Mouse (Mus musculus): ENCODE results near the gene Tnk1. TPM values are rescaled to one million over a fixed set of nuclear protein-coding genes. Genes with fewer than 3 reads are reported as not detected.

Tnk1 gene
- polyA plus RNA-seq, 1 experiment, result not detected

DNA sequence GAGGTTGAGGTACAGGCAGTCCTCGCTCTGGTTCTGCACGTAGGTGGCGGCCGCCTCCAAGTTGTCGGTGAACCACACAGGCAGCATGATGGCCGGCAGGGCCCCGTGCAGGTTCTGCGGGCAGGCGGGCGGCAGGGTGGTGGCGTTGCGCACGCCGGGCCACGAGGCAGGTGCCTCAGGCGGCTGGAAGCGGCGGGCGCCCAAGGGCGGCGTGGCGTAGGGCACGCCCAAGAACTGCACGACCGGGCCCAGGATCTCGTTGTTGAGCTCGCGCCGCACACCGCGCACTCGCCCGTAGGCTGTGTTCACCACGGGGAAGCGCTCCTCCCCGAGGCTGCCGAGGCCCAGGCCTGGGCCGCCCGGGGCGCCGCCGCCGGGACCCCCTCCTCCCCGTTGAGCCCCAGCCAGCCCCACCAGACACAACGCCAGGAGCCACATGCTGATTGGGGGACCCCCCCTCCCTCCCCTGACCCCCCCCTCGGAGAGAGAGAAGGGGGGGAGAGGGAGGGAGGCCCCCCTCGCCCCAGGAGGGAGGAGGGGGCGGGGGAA is 24.5 kb downstream of the Tnk1 start:
- no peak overlapping the region for H3K4me3 ChIP-seq (ENCODE audit: insufficient read depth, low read length)
- no peak overlapping the region for H3K27ac ChIP-seq (ENCODE audit: insufficient read depth, low read depth, low read length)
- H3K4me1 ChIP-seq (ENCODE audit: control insufficient read depth, insufficient read depth, low read length), result 0 out of 2 replicates have a peak, but pooled peaks cover 2% of the 10 kb centered on the region
- TF ChIP-seq CTCF (IDR thresholded peaks at IDR 0.05; ENCODE audit: low read depth, low read length), result no peak
- no peak for TF ChIP-seq POLR2A (IDR thresholded peaks at IDR 0.05; ENCODE audit: borderline replicate concordance, low read depth, low read length)

DNA sequence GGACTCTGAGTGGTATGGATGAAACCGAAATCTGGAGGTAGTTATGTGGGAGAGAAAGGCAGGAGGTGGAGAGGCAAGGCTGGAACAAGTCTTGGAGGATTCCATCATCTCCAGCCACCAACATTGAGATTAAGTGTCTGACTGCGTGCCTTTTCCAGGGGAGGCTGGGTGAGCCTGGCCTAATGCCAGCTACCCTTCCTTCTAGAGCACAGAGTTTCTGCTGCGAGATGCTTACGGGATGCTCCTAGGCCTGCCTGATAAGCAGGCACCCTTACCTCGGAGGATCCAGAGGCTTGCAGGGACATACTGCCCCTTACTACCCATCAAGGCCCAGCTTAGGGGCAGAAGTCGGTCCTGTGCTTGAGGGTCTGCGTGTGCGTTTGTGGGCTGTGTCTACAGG is 25.0 kb downstream of the Tnk1 start:
- Histone ChIP-seq H3K4me3 (ENCODE audit: insufficient read depth, low read length) (no peak overlapping the region), H3K27ac (ENCODE audit: insufficient read depth, low read depth, low read length) (no peak overlapping the region), H3K4me1 (ENCODE audit: control insufficient read depth, insufficient read depth, low read length) (0 out of 2 replicates have a peak, but pooled peaks cover 2% of the 10 kb centered on the region)
- TF ChIP-seq CTCF (IDR thresholded peaks at IDR 0.05; ENCODE audit: low read depth, low read length) (no peak), POLR2A (IDR thresholded peaks at IDR 0.05; ENCODE audit: borderline replicate concordance, low read depth, low read length) (no peak)

DNA sequence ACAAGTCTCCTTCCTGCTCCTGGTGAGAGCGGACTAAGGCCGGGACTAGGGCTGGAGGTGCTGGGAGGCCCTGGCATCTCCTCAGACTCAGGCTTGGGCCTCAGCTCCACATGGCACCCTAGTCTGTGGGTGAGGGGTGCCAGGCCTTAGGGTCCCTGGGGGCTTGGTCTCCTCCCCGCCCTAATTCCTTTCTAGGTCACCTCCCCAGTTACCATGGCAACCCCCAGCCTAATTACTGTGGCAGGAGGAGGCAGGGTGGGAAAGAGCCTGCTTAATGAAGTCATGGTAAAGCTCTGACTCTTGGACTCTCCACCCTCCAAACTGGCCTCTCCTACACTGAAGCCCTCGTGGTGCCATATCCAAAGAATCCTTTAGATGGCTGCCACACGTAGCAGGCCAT is 29.7 kb downstream of the Tnk1 start:
- Histone ChIP-seq H3K27ac (ENCODE audit: insufficient read depth, low read depth, low read length) (no peak overlapping the region), H3K4me3 (ENCODE audit: insufficient read depth, low read length) (no peak overlapping the region), H3K4me1 (ENCODE audit: control insufficient read depth, insufficient read depth, low read length) (0 out of 2 replicates have a peak, but pooled peaks cover 2% of the 10 kb centered on the region)
- TF ChIP-seq POLR2A (IDR thresholded peaks at IDR 0.05; ENCODE audit: borderline replicate concordance, low read depth, low read length) (no peak), CTCF (IDR thresholded peaks at IDR 0.05; ENCODE audit: low read depth, low read length) (no peak)

DNA sequence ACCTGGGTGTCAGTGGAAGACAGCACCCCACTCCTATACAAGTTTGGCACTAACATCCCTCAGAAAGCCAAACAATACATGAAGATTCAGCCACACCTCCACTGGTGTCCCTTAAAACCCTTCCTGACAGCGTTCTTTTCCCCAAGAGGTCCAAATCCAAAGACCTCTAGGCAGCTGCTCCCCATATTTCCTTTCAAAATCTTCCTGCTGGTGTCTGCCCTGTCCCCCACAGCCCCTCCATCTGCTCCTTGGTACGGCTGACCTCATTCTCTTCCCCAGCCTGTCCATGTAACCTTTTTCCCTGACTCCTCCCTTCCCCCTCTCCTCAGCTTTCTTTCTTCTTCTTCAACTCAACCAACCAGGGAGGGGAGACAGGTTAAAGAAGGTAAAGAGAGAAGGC is 35.1 kb downstream of the Tnk1 start:
- TF ChIP-seq POLR2A (IDR thresholded peaks at IDR 0.05; ENCODE audit: borderline replicate concordance, low read depth, low read length), result no peak
- Histone ChIP-seq H3K4me1 (ENCODE audit: control insufficient read depth, insufficient read depth, low read length) (no peaks in the 10 kb centered on the region), H3K4me3 (ENCODE audit: insufficient read depth, low read length) (no peak overlapping the region), H3K27ac (ENCODE audit: insufficient read depth, low read depth, low read length) (no peak overlapping the region)

DNA sequence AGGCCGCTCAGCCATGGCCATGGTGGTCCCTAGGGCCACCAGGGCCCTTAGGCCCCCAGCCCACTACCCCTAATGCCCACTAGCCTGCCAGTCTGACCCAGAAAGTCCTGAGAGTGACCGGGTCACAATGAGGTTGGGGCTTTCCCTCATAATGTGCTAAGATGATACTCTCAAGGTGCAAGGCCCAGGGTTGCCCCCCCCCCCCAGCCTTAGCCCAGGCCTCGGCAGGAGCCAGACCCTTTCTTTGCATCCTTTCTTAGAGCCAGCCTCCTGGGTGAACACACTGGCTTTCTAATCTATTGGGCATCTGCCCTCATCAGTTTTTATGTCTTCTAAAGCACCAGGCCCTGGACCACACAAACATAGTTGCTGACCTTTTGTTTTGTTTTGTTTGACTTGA is 36.5 kb downstream of the Tnk1 start, which contains the start of gene Spem1:
TSS of gene Spem1 (minus strand) at position 101 of the 400 bp plus-strand sequence.
- TF ChIP-seq POLR2A (IDR thresholded peaks at IDR 0.05; ENCODE audit: borderline replicate concordance, low read depth, low read length) (no peak), CTCF (IDR thresholded peaks at IDR 0.05; ENCODE audit: low read depth, low read length) (no peak)
- no peak within 1 kb of the TSS for H3K27ac ChIP-seq (ENCODE audit: insufficient read depth, low read depth, low read length)
- H3K4me3 ChIP-seq (ENCODE audit: insufficient read depth, low read length), result no peak within 1 kb of the TSS
- no peaks in the 10 kb centered on the region for H3K4me1 ChIP-seq (ENCODE audit: control insufficient read depth, insufficient read depth, low read length)

DNA sequence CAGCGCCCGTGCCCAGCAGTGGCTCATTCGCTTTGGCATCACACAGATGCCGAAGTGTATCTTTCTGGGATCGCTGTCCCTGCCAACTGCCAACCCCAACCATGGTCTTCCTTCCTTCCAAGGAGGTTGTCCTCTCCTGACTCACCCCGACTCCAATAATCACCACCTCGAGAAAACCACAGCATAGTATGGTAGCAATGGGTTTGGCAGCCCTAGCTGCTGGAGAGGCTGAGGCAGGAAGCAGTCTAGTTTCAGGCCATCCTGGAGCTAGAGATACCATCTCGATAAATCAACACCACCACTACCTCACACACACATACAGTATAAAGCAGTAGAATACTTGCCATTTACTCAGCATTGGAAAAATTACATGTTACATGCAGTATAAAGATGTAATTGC is 39.7 kb downstream of the Tnk1 start:
- Histone ChIP-seq H3K4me3 (ENCODE audit: insufficient read depth, low read length) (no peak overlapping the region), H3K27ac (ENCODE audit: insufficient read depth, low read depth, low read length) (no peak overlapping the region), H3K4me1 (ENCODE audit: control insufficient read depth, insufficient read depth, low read length) (no peaks in the 10 kb centered on the region)
- TF ChIP-seq POLR2A (IDR thresholded peaks at IDR 0.05; ENCODE audit: borderline replicate concordance, low read depth, low read length) (no peak), CTCF (IDR thresholded peaks at IDR 0.05; ENCODE audit: low read depth, low read length) (no peak)

DNA sequence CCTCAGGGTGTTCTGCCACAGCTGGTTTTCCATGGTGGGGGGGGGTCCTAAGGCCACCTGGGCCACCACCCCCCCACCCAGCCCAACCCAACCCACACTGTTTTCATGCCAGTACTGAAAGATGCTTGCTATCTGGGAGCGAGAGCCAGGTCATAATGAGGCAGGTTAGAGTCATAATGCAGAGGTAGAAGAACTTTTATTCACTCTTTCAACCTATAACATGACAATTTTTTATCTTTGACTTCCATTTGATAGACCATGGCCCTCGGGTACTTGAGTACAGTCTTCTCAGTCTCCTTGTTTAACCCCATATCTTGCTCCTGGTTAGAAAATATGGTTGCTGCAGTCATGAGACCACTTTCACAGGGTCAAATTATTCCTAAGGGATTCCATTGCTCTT is 40.2 kb downstream of the Tnk1 start, which contains the start of gene Spem2:
TSS of gene Spem2 (minus strand) at position 101 of the 400 bp plus-strand sequence.
- TF ChIP-seq POLR2A (IDR thresholded peaks at IDR 0.05; ENCODE audit: borderline replicate concordance, low read depth, low read length) (no peak), CTCF (IDR thresholded peaks at IDR 0.05; ENCODE audit: low read depth, low read length) (no peak)

DNA sequence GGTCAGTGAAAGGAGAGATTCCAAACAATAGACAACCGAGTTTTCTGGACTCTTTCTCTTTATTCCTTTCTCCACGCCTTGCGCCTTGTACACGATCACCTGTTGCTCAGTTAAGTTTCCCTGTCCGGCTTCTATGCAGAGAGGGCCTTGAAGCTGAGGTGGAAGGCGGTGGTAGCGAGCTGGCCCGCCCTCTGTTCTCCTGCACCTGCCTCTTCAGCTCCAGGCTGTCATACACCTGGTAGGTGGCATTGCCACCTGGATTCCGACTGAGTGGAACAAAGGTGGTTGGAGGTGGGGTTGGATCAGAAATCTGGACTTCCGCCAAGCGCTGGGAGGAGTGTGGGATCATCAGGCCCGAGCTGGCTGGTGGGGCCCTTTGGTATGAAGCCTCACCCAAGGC is 42.0 kb downstream of the Tnk1 start:
- TF ChIP-seq CTCF (IDR thresholded peaks at IDR 0.05; ENCODE audit: low read depth, low read length) (no peak), POLR2A (IDR thresholded peaks at IDR 0.05; ENCODE audit: borderline replicate concordance, low read depth, low read length) (no peak)
- H3K4me1 ChIP-seq (ENCODE audit: control insufficient read depth, insufficient read depth, low read length), result no peaks in the 10 kb centered on the region
- H3K4me3 ChIP-seq (ENCODE audit: insufficient read depth, low read length), result no peak overlapping the region
- no peak overlapping the region for H3K27ac ChIP-seq (ENCODE audit: insufficient read depth, low read depth, low read length)

More for the DNA sequence above, 40.2 kb downstream of the Tnk1 start, which contains the start of gene Spem2:
- no peak within 1 kb of the TSS for H3K27ac ChIP-seq (ENCODE audit: insufficient read depth, low read depth, low read length)
- no peak within 1 kb of the TSS for H3K4me3 ChIP-seq (ENCODE audit: insufficient read depth, low read length)
- H3K4me1 ChIP-seq (ENCODE audit: control insufficient read depth, insufficient read depth, low read length), result no peaks in the 10 kb centered on the region

DNA sequence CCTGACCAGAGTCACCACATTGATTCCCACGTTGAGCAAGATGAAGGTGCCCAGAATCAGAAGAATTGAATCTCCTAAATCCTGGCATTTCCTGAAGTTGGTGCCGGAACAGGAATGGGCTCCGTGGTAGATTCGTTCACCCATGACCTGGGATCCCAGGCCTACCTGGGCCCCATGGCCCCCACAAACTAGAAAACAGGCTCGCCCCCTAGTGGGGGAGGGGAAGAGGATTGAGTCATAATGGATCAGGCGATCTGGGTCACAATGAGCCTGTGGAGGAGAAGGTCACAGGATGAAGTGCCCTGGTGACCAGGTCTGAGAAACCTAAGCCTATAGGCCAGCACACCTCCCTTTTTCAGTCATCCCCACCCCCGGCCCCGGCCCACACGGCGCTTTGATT is 43.4 kb downstream of the Tnk1 start, which contains the start of gene Gm39566:
TSS of gene Gm39566 (minus strand) at position 144 of the 400 bp plus-strand sequence.
- no peak within 1 kb of the TSS for H3K27ac ChIP-seq (ENCODE audit: insufficient read depth, low read depth, low read length)
- no peak within 1 kb of the TSS for H3K4me3 ChIP-seq (ENCODE audit: insufficient read depth, low read length)
- TF ChIP-seq CTCF (IDR thresholded peaks at IDR 0.05; ENCODE audit: low read depth, low read length) (no peak), POLR2A (IDR thresholded peaks at IDR 0.05; ENCODE audit: borderline replicate concordance, low read depth, low read length) (no peak)
- H3K4me1 ChIP-seq (ENCODE audit: control insufficient read depth, insufficient read depth, low read length), result no peaks in the 10 kb centered on the region

DNA sequence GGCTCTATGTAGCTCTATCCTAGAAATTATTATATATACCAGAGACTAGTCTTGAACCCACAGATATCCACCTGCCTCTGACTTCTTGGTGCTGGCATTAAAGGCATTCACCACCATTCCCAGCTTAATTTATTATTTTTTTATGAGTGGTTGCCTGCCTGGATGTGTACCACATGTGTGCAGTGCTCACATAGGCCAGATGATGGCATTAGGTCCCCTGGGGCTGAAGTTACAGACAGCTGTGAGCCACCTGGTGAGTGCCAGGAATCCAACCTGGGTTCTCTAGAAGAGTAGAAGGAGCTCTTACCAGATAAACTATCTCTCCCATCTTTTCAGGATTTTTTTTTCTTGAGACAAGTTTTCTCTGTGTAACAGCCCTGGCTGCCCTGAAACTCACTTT is 48.2 kb downstream of the Tnk1 start:
- Histone ChIP-seq H3K4me1 (ENCODE audit: control insufficient read depth, insufficient read depth, low read length) (no peaks in the 10 kb centered on the region), H3K4me3 (ENCODE audit: insufficient read depth, low read length) (no peak overlapping the region), H3K27ac (ENCODE audit: insufficient read depth, low read depth, low read length) (no peak overlapping the region)
- TF ChIP-seq CTCF (IDR thresholded peaks at IDR 0.05; ENCODE audit: low read depth, low read length) (no peak), POLR2A (IDR thresholded peaks at IDR 0.05; ENCODE audit: borderline replicate concordance, low read depth, low read length) (no peak)

Measured in bone marrow macrophage, adult 2 months (primary cell).